Mouse (Mus musculus) ovary, postnatal 14 days (tissue): ENCODE data around the gene Ephb3.

Experiments used
- DNase-seq: peaks from one replicate; pipeline ENCODE4 v3.0.0; 2022; ENCODE audit warnings: low spot score

Ephb3 gene

DNA sequence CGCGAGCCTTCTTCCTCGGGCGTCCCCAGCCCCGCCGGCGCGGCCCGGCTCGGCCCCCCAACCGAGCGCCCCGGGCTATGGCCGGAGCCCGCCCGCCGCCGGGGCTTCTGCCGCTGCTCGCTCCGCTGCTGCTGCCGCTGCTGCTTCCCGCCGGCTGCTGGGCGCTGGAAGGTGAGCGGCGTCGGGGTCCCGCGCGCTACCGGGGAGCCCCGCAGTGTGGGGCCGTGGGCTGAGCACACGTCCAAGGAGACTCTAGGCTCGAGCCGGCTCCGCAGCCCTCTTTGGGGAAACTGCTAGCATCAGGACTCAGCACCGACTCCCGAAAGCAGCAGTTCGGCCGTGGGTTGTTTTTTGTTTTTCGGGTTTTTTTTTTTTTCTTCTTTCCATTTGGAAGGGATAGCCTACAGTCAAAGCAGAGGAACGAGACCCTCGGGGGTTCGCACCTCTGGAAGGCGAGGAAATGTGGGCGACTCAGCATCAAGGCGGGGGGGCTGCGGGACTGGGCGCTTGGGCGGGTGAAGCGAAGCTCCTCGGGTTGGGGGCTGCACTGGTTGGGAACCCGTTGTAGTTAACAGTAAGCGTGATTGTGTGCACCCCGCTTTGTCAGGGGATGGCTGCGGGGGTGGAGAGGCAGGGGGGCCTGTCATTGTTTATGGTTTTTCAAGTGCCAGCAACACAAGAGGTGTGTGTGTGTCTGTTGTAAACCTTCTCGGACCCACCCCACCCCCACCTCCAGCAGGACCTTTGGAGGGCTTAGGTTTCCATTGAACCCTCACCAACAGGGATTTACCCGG is 735 bp downstream of the Ephb3 start:
- DNase-seq = no peak

DNA sequence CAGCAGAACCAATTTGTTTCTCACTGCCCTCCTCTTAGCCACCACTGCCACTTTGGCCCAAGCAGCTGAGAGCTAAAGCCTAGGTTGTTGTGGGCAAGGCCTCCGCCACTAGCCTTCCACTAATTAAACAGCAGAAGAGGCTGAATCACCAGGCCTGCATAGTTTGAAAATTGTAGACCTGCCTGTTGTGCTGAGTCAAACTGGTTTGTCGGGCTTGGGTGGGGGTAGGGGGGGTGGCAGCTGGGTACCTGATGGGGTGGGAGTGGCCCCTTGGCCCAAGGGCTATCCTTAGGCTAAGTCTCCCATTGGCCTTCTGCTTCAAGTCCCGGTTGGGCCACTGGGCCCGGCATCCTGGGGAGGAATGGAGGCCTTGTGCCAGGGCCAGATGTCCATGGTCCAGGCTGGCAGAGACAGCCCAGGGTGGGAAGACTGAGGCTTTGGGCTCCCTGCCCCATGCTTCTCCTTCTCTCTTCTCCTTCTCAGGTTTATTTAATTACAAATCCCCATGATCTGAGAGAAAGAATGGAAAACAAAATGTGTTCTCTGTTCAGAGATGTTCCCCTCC is 3.5 kb downstream of the Ephb3 start:
- no peak for DNase-seq

DNA sequence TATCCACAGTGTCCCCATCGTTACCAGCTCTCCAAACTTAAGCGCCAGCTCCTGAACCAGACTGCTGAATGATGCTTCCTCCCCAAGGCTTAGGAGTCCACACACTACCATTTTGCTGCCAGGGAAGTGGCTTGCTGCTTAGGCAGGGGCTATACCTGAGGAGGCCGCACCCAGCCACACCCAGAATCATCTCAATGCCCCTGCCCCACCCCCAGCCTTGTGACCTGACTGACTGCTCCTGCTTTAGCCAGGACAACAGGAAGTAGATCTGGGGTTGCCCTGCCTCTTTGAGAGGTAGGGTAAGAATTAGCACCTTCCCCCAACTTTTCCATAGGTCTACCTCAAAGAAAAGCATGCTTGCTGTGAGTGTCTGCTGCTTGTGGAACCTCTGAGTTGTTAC is 4.7 kb downstream of the Ephb3 start:
- no peak for DNase-seq

DNA sequence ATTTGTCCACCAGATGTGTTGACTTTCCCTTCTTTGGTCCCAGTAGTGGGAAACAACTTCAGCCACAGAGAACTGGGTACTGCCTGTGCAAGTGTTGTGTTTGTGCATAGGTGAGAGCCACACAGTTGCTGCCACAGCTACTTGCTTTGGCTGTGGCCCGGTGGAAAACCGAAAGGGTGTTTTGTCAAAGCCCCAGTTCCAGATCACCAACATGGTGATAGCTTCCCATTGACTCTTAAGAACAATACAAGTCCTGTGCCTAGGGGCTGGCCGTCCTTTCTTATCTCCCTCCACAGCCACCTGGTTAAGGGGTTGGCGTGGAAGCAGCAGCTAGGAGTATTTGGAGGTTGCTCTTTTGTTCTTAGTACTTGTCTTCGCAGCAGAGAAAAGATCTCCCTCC is 5.6 kb downstream of the Ephb3 start:
- no peak for DNase-seq

DNA sequence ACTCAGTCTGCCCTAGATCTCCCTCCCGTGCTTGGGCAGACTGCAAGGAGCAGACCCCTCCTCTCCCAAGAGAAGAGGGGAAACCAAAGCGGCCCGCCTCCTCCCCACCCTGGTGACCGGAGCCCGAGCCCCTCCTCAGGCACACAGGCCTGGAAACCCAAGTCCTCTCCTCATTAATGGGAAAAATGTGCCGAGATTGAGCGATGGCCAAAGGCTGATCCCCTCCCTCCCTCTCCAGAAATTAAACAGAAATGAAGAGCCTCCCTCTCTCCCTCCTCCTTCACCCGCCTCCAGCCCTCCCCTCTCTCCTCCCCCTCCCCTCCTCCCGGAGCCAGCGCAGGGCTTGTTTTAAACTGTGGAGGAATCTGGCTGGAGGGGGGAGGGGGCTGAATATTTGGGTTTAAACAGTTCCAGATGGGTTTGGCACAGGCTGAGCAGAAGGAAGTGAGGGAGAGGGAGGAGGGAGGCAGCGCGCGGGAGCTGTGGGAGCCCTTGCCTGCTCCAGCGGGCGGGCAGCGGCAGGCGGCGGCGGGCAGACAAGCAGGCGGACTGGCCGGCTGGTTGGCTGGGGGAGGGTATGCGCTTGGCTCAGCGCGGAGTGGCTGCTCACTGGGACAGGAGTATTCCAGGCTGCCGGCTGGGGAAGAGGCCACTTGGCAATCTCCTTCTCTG is 6.2 kb downstream of the Ephb3 start:
- peak; percentile 73 for DNase-seq

DNA sequence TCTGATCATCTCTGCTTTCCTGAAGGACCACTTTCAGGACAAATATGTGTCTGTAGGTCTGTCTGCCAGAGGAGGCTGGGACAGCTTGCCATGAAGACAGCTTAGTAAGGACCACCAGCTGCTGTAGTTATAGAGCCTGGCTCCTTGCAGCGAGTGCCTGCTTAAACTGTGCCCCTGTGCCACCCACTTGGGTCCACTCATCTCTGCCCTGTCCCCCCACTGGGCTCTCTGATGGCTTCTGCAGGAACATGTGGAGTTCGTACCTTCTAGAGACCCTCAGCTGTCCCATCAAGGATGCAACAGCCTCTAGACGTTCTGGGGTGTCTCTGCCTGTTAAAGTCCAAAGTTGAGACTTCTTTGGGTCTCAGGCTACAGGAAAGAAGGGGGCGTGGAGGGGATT is 6.9 kb downstream of the Ephb3 start:
- DNase-seq = no peak

DNA sequence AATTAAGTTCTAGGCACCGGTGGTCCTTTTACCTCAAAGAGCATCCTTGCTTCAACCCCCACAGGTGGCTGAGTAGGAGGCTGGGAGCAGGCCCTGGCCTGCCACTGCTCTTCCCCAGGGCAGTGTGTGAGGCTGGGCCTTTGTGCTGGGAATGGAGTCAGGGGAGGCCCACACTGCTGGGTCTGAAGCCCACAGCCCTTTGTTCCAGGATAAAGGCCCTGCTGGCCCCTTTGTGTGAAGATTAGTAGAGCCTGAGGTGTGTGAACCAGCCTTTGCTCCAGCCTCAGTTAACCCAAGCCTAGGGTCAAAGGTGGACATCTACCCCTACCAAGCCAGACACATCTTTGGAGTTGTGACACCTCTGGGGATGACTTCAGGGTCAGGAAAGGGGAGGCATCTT is 7.8 kb downstream of the Ephb3 start:
- no peak for DNase-seq

DNA sequence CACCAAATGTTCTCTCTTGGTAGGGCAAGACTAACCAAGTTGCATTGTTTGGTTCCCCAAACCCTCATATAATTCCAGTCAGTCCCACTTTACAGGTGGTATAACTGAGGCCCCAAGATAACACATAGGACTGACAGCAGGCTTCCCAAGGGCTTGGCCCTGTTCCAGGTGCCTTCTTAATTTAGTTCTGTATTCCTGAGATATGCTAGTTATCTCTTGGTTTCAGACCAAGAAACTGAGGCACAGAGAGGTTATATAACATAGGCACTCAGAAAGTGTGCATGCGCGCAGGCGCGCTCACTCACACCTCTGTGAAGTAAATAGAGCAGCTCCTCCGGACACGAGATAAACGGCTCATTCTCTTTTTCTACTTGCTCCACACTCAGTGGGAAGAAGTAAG is 9.4 kb downstream of the Ephb3 start:
- no peak for DNase-seq

DNA sequence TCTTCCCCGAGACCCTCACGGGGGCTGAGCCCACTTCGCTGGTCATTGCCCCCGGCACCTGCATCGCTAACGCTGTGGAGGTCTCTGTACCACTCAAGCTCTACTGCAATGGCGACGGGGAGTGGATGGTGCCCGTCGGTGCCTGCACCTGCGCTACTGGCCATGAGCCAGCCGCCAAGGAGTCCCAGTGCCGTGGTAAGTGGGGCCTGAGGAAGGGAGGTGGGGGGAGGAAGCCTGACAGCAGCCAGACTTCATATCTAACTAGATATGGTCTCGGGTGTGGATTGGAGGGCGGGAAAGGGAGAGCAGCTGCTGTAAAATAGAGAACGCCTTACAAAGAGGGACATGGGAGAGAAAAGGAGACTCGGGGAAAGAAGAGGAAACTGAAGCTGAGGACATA is 10.2 kb downstream of the Ephb3 start:
- DNase-seq = no peak

DNA sequence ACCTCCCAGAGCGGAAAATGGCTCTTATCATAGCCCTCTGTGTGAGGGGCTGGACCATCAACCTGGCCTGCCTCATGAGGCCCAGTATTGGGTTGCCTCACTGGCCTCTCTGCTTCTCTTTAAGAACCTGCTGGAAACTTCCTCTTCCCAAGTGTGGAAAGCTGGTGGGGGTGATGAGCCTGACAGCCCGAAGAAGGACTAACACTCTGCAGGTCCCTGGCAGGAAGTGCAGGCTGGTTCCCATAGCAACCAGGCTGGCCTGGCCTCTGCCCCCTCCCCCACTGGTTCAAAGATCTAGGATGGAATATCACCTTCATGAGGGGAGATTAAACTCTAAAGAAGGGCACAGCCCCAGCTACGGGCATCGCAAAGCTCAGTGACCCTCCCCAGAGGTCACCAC is 11.5 kb downstream of the Ephb3 start:
- DNase-seq = no peak

DNA sequence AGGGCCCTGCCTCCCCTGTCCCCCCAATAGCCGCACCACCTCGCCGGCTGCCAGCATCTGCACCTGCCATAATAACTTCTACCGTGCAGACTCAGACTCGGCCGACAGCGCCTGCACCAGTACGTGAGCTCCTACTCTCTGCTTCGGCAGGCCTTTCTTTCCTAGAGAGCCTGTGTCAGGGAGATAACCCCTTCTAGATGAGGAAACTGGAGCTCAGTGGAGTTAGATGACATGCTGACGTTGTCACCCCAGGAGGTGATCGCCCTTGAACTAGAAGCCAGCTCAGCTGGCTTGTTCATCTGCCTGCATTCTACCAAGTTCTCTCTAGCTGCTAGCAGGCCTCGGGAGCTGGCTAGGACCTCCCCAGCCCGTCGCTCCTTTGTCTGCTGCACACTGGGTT is 12.7 kb downstream of the Ephb3 start:
- DNase-seq = no peak

DNA sequence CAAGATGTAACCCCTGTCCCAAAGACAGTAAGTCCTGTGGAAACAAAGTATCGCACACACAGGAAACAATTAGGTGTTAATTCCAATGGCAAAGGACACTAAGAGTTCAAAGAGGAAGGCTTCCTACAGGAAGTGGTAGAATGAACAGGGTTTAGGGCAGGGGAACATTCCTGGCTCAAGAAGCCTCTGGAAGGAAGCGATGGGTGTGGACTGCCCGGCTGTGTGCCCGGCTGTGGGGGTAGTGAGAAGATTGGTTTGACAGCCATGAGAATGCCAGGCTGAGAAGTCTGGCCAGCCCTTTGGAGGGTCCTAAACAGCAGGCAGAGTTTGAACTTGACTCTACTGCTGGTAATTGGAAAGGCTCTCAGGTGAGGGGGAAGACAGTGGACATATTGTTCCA is 15.1 kb downstream of the Ephb3 start:
- no peak for DNase-seq

DNA sequence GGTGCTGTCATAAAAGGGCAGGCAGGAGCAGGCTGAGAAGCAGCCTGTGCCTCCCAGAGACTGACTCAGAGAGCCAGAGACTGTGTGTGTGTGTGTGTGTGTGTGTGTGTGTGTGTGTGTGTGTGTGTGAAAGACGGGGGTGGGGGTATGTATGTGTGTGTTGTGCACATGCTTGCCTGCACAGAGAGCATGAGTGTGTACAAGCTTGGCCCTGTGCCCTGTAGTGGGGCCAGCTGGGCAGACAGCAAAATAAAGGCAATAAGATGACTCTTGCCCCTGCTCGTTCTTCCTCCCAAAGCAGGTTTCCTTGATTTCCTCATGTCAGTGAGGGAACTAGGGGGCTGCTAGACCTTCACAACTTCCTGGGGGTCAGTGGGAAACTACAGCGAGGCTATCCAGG is 18.5 kb downstream of the Ephb3 start:
- no peak for DNase-seq

DNA sequence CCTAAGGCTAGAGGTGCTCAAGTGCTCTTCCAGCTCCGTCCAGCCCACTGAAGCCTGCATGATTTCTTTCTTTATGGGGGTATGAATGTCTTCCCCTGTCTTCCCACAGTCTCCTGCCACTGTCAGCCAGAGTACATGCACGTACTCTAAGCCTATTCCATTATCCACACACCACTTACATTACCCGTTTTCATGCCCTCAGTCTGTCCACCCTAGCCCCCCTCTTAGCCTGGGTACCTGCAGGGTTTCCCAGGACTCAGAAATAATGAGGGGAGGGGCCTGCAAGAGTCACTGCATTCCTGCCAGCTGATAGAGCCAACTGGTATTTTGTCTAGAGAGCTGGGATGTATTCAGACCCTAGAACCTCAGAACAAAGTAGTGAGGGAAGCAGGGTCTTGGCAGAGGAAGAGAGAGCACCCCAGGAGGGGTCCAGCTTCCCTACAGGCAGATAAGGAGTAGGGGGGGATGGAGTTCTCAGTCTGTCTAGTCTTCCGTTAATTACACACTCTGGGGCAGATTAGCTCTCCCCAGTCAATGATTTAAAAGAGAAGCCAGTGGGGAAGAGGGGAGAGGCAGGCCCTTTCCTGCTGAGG is 20.2 kb downstream of the Ephb3 start:
- DNase-seq = no peak

DNA sequence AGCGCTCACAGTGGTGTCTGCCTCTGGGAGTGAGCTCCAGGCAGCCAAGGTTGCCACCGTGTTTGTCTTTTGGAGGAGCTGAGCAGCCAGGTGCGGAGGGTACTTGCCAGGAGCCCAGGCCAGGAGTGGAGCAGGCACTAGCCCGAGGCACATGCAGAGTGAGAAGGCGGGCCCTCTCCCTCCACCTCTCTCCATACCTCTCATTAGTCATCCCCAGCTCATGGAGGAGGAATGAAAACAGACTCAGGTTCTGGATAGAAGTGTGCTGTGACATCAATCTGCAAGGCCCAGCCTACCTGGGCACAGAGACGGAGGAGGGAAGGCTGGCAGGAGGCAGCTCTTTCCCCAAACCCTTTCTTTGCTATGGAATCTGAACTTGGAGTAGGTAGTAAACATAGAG is 22.1 kb downstream of the Ephb3 start:
- no peak for DNase-seq

DNA sequence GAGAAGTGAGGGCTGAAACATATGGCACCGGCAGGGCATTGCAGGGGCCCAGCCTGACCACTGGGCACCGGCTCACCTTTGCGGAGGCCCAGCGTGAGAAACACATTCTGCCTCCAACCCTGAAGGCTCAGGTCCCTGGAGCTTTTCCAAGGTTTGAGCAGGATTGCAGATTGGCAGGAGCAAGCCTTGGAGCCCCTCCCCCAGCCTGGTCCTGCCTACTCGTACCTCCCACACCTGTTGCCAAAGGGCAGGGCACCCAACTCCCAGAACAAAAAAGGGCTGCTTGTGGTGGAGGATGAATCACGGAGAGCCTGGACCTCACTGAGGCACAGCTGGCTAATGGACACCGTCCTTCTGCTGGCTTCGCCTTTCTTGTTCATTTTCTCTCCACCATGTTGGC is 30.6 kb downstream of the Ephb3 start:
- no peak for DNase-seq

DNA sequence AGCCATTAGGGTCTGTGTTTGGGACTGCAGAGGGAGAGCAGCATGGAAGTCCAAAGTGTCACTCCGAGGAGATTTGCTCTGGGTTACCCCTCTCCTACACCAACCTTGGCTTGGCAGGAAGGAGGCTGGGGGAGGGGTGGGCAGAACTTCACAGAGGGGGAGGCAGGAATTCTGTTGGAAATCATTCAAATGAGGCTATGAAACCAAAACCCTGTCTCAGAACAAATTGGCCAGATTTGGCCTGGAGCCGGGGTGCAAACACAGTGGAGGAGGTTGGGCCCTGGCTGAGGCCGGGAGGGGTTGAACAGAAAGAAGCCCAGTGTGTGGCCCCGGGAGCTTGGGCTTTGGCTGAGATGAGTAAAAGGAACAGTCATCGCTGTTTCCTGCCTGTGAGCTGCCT is 34.2 kb downstream of the Ephb3 start:
- peak; percentile 51 for DNase-seq

DNA sequence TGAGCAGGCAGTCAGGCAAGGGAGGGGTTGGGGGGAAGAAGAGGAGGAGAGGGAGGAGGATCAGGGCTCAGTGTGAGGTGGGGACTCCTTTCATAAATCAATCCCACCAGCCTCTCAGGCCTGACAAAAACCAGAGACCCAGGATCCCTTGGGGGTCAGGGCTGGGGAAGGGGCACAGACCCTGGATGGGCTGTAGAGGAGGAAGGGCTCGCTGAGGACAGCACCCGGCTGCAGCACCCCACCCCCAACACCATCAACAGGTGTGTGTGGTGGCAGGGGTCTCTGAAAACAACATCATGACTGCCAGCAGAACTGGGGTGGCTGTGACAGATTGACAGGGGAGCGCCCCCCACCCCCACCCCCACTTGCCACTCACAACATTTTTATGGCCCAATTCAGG is 36.0 kb downstream of the Ephb3 start:
- no peak for DNase-seq

DNA sequence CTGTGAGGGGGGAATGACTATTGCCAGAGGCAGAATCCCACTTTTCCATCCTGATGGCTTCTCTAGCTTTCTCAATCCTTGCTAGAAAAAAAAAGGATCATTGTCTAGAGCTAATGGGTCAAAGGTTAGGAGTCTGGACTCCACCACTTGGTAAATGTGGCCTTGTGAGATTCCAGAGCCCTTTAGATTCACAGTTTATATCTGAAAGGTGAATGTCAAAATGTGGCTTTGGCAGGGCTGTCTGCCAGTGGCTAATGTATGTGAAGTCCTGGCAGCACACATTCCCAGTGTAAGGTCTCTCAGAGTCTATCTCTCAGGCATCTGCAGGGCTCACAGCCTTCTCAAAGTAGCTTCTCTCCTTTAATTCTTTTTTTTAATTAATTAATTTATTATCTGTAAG is 36.5 kb downstream of the Ephb3 start:
- DNase-seq = no peak

DNA sequence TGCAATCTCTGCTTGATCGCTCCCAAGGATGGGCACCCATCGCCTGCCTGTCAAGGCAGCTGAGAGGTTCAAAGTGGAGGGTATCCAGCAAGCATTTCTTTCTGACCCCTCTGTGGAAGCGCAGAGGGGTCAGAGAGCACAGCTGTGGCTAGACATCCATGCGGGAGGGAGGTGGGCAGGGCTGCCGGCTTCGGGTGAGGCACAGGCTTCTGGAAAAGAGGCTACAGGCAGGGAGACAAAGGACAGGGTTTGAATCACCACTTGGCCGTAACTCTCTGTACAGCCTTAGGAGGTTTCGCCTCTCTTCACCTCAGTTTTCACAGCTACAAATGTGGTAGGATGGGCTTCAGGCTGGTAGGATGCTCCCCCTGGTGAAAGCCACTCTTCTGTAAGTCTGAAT is 38.4 kb downstream of the Ephb3 start:
- no peak for DNase-seq

DNA sequence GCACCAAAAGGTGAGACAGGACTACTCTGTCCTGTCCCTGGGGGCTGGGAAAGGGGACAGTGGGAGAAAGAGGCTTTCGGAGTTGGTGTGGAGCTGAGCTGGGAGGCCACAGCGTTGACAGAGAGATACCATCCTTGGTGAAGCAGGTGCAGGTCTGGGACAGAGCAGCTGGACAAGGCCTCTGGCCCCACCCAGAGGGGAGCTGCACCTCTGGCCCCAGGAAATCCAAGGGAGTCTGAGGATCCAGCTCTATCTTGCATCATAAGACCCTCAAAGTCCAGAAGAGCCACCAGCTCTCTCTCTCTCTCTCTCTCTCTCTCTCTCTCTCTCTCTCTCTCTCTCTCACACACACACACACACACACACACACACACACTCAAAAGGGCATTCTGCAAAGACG is 40.2 kb downstream of the Ephb3 start:
- no peak for DNase-seq

DNA sequence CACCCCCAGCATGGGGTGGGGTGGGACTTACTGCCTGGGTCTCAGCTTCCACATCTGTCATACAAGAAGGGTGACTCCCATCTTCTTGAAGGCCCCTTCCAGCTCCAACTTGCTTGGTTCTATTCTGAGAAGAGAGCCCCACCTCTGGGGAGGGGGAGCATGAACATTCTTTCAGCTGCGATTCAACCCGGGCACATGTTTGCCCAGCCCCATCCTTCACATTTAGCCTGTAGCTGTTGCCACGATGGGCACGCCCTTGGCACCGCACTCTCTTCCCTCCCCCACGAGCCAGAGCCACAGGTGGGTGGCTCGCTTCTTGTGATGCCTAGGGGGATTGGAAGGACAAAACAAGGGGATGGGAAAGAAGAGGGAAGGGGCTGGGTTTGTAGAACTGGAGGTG is 40.8 kb downstream of the Ephb3 start:
- DNase-seq = no peak

DNA sequence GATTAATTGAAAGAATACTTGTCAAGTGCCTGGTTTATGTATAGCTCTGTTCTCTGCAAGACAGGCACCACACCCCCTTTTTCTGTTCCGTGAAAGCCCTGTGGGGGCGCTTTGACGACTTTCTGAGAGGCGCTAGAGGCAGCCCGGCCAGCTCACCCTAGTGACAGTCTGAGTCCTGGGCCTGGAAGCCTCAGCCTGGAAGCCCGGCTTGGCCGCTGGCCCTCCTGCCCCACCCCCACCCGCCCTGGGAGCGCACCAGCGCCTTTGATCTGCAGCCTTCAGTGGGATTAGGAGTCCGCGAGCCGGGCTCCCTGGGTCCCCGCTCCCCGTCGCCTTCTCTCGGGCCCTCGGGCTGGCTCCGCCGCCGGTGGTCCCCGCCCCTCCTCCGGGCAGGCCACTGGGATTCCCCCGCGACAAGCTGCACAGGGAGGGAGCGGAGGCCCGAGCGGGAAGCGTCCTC is 41.4 kb downstream of the Ephb3 start:
- peak; percentile 73 for DNase-seq
